Mouse (Mus musculus): ENCODE measurements at regions not wholly inside any gene's neighbourhood (a gene's known extent, or its start where the extent isn't known, plus 50 kb on each side); places are given as distances from the start of the nearest gene placed in this dataset.

- no peak overlapping the region for H3K4me2 ChIP-seq
- no peaks in the 10 kb centered on the region for H3K36me3 ChIP-seq
- H3K4me3 ChIP-seq (replicated peaks): no peak overlapping the region
- no peaks in the 10 kb centered on the region for H3K27me3 ChIP-seq (replicated peaks)
- no peaks in the 10 kb centered on the region for H3K4me1 ChIP-seq
- 81% methylated on average over 1 of the region's 1 CpGs for WGBS
- ATAC-seq (ENCODE audit: insufficient read depth, low FRiP score, low read depth): no peak
- no peak overlapping the region for H3K27ac ChIP-seq
- no peaks in the 10 kb centered on the region for H3K9me3 ChIP-seq
- no peak overlapping the region for H3K9ac ChIP-seq
These were observed 406.0 kb upstream of the 1700003H04Rik start for GRCm38 (mm10) chr3:124986930-124987329.

GRCm38 (mm10) chr3:124986515-124986914 lies 405.6 kb upstream of the 1700003H04Rik start:
- Histone ChIP-seq H3K27ac (no peak overlapping the region), H3K9ac (no peak overlapping the region), H3K36me3 (no peaks in the 10 kb centered on the region), H3K4me3 (replicated peaks) (no peak overlapping the region), H3K4me2 (no peak overlapping the region), H3K27me3 (replicated peaks) (no peaks in the 10 kb centered on the region), H3K9me3 (no peaks in the 10 kb centered on the region), H3K4me1 (no peaks in the 10 kb centered on the region)
- no peak for ATAC-seq (ENCODE audit: insufficient read depth, low FRiP score, low read depth)
- WGBS: 72% methylated on average over 3 of the region's 3 CpGs

GRCm38 (mm10) chr3:124985428-124985827 lies 404.5 kb upstream of the 1700003H04Rik start:
- Histone ChIP-seq H3K4me3 (replicated peaks) (no peak overlapping the region), H3K27me3 (replicated peaks) (no peaks in the 10 kb centered on the region), H3K4me1 (no peaks in the 10 kb centered on the region), H3K9ac (no peak overlapping the region), H3K36me3 (no peaks in the 10 kb centered on the region), H3K27ac (no peak overlapping the region), H3K4me2 (no peak overlapping the region), H3K9me3 (no peaks in the 10 kb centered on the region)
- whole genome bisulfite sequencing: 67% methylated on average over 5 of the region's 5 CpGs
- ATAC-seq (ENCODE audit: insufficient read depth, low FRiP score, low read depth): no peak

DNA sequence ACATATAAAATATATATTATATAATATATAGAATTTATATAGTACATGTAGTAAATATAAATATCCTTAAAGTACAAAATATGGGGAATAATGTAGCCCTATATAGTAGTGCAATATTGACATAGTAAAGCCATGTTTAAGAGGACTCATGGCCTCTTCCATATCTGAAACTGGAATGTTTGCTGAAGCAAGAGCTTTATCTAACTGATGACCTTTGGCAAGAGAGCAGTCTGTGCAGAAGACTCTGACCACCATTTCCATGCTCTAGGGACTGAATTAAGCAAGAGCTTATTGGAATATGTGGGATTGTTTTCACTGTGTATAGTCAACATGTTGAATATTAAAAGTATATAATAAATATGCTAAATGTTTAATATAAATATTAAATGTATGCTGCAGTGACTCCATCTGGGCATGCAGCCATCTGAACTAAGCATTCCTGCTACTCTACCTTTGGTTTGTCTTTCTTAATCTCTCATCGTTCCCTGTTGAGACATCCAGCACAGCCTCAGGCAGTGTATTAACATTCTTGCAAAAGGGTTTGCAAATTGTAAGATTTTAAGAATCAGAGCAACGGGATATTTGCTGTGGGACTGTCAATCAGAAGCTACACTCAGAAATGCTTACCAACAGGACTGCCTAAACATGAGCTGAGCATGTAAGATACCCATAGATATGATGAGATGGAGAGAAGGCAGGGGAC lies 354.4 kb upstream of the 1700003H04Rik start:
- Histone ChIP-seq H3K27me3 (replicated peaks) (no peaks in the 10 kb centered on the region), H3K27ac (no peak overlapping the region), H3K4me2 (no peak overlapping the region), H3K9me3 (no peaks in the 10 kb centered on the region), H3K9ac (no peak overlapping the region), H3K4me1 (no peaks in the 10 kb centered on the region), H3K4me3 (replicated peaks) (no peak overlapping the region), H3K36me3 (no peaks in the 10 kb centered on the region)
- WGBS: 64% methylated on average over 2 of the region's 2 CpGs
- ATAC-seq (ENCODE audit: insufficient read depth, low FRiP score, low read depth): no peak

GRCm38 (mm10) chr3:124932655-124933054 lies 351.8 kb upstream of the 1700003H04Rik start:
- 57% methylated on average over 1 of the region's 1 CpGs for WGBS
- no peaks in the 10 kb centered on the region for H3K36me3 ChIP-seq
- no peaks in the 10 kb centered on the region for H3K27me3 ChIP-seq (replicated peaks)
- H3K9me3 ChIP-seq: no peaks in the 10 kb centered on the region
- H3K27ac ChIP-seq: no peak overlapping the region
- no peak overlapping the region for H3K4me3 ChIP-seq (replicated peaks)
- H3K9ac ChIP-seq: no peak overlapping the region
- no peaks in the 10 kb centered on the region for H3K4me1 ChIP-seq
- ATAC-seq (ENCODE audit: insufficient read depth, low FRiP score, low read depth): no peak
- no peak overlapping the region for H3K4me2 ChIP-seq

DNA sequence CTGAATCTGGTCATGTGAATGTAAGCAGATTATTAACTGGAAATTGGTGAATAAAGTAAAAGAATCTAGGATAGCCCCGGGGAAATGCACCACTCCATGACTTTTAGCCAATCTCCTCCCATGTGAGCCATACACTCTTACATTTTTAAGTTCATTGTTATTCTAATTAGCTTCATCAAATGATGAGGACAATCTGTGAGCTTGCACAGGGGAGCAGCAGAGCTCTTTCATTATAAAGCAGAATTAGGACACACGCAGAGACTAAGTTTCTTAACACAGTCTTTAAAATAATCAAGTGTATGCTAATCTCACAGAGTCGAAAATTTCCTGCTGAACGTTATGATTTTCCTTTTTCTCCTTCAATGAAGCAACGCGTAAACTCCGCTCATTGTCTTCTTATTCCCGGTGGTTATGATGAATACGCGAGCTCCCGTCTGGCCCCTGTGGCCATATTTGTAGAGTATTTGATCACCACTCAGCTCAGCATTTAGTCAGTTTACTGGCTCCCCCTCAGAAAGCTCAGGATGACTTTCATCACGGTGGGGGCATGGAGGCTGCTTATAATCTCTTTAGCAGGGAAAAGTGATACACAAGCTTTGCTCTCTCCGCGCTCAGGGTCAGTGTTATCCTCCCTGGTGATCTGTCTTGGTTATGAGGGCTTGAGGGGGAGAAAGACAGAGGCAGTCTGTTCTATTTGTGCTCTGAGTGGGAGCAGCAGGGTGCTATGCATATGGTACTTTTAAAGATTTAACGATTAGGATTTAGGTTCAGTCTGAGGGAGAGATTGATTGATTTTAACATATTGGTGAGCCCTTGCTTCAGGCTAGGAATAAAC lies 350.1 kb upstream of the 1700003H04Rik start:
- 32% methylated on average over 15 of the region's 15 CpGs for WGBS

DNA sequence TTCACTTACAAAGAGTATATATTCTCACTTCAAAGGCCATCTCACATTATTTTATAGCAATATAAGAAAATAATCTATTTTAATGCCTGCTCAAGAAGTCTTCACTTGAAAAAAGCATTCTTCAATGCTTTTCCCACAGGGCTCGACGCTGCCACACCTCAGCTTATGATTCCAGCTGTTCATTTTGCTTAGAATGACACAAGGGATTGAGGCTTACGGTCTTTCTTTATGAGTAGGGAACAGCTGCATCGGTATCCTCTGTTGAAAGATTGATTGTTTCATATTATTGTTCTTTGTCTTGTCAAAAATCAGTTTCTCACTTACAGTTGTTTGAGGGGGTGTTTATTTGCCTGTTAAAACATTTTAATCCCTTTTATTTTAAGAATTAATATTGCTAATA lies 328.0 kb upstream of the 1700003H04Rik start:
- Histone ChIP-seq H3K9me3 (no peaks in the 10 kb centered on the region), H3K9ac (no peak overlapping the region), H3K27me3 (replicated peaks) (no peaks in the 10 kb centered on the region), H3K4me1 (no peaks in the 10 kb centered on the region), H3K4me2 (no peak overlapping the region), H3K27ac (no peak overlapping the region), H3K36me3 (no peaks in the 10 kb centered on the region), H3K4me3 (replicated peaks) (no peak overlapping the region)
- no peak for ATAC-seq (ENCODE audit: insufficient read depth, low FRiP score, low read depth)
- WGBS: 76% methylated on average over 4 of the region's 4 CpGs

More for the DNA sequence above, 350.1 kb upstream of the 1700003H04Rik start:
- H3K4me2 ChIP-seq: peak overlapping the region; percentile 36
- no peaks in the 10 kb centered on the region for H3K9me3 ChIP-seq
- ATAC-seq (ENCODE audit: insufficient read depth, low FRiP score, low read depth): no peak
- H3K27me3 ChIP-seq (replicated peaks): no peaks in the 10 kb centered on the region
- H3K4me3 ChIP-seq (replicated peaks): no peak overlapping the region
- no peak overlapping the region for H3K27ac ChIP-seq
- no peaks in the 10 kb centered on the region for H3K4me1 ChIP-seq
- no peaks in the 10 kb centered on the region for H3K36me3 ChIP-seq
- no peak overlapping the region for H3K9ac ChIP-seq

Measured in stomach, embryonic 15.5 days (tissue).